Mouse (Mus musculus) cerebellum, postnatal 25 days (tissue): Measurements from ENCODE around the gene Bst1.
A peak's percentile ranks its signal among the peaks of the same experiment; 100 is the strongest.

Source experiments
- DNase-seq, 2 experiments: peaks; one replicate each; pipeline ENCODE4 v3.0.0; 2021; ENCODE audit warnings: mixed read lengths in 2 of 2

The Bst1 gene

DNA sequence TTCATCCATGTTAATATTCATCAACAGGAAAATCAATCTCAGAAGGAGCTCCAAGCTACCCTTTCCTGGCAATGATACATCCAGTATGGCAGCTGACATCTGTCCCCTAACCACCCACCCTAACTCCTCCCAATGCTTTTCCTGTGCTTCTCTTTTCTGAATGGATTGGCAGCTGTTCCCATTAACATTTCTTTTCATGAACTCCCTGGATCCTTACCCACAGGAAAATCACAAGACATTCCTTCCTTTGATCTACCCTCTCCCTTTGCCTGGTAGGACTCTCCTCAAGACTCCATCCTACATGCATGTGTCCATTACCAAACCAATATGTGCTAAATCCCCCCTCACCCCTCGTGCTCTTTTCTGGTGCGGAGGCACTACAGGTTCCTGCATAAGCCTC lies 4.1 kb upstream of the Bst1 start:
- no peak for DNase-seq

- no peak for DNase-seq
Observed at GRCm38 (mm10) chr5:43815769-43816168, 2.9 kb upstream of the Bst1 start.

- DNase-seq = no peak
Observed at GRCm38 (mm10) chr5:43820785-43821184, 2.1 kb downstream of the Bst1 start.

- no peak for DNase-seq
Observed at GRCm38 (mm10) chr5:43821538-43821937, 2.9 kb downstream of the Bst1 start, which contains the start of gene Fbxl5. Gene Fbxl5 (minus strand): TSS chr5:43821638.

GRCm38 (mm10) chr5:43822199-43822598 lies 3.5 kb downstream of the Bst1 start:
- no peak for DNase-seq

DNA sequence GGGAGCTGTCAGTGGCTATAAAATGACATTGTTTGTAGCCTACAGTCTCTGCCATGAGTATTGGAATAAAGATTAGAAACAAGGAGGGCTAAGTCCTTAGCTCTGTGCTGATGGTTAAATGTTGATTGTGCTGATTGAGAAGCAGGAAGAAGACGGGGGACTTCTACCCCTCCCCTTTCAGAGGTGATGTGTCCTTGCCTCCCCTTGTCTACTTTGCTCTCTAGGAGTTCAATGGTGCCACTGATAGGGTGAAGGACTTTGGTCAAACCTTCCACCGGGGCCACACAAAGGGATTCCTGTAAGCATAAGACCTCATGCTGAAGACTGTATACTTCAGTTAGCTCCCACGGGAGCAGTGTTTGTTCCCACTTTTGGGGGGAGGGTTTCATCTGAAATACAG lies 4.1 kb downstream of the Bst1 start:
- DNase-seq = no peak

- no peak for DNase-seq
Observed at GRCm38 (mm10) chr5:43824580-43824979, 5.9 kb downstream of the Bst1 start.

DNA sequence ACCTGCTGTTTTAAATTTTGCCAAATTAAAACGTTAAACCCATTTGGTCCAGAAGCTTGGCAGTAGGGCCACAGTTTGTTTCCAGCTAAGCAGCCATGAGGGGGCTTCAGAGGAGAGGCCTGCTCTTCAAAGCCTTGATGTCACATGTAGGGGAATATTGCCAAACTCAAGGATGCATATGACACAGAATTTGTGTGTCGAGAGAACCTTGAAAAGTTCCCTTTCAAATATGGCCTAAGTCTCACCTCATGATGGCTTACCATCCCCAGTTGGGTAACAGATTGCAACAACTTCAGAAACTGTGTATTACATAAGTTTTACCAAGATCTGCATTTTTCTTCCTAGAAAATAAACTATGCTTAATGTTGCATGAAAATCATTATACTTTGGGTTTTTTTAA lies 8.2 kb downstream of the Bst1 start:
- DNase-seq = no peak

DNA sequence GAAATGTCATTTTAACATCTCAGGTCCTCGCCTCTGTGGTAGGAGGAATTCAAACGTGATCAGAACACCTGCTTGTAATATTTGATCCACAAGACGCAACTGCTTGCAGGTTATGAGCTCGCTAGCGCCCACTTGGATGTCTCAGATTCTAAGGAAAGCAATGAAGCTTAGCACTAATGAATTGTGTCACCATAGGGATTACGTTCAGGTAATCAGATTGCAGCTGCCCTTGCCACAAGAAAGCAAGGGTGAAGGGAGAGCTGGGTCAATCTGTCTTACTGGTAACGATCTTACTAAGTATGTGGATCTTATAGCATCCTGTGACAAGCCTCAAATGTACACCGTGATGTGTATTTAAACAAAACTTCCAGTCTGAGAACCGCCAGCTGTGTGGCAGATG lies 8.7 kb downstream of the Bst1 start:
- no peak for DNase-seq

DNA sequence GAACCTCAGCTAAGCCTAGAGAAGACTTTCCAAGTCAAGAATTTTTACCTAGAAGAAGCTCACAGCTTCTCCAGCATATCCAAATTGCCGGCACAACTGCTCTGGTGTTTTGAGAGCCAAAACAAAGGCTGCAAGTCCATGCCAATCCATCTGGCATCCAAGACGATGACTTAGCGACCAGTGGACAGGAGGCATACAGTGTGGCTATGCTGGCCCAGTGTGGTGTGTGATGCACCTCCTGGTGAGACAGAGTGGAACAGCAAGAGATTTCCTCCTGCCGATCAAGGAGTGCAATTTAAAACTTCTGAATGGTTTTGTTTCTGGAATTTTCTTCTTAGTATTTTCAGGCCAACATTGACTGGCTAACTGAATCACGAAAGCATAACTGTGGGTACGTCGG lies 17.9 kb downstream of the Bst1 start:
- peak in 1 of 2 experiments; percentile 57 for DNase-seq

DNA sequence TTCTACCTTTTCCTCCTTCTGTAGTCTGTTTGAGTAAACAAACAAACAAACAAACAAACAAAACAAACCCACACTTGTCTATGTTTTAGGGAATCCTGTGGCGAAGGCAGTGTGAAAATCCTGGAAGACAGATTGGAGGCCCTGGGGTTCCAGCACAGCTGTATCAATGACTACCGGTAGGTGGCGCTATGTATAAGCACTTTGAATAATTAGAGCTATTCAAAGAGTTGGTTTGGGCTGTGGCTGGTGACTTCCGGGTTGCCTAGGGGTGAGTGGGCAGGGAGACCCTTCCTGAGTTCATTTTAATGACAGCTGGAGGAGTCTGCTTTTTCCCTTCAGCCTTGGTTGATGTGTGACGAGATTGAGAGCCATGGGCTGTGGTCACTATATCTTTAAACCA lies 18.7 kb downstream of the Bst1 start:
- DNase-seq = peak; percentile 43 to 67

- peak in 1 of 2 experiments; percentile 60 for DNase-seq
Observed at GRCm38 (mm10) chr5:43841144-43842010, 22.7 kb downstream of the Bst1 start.

DNA sequence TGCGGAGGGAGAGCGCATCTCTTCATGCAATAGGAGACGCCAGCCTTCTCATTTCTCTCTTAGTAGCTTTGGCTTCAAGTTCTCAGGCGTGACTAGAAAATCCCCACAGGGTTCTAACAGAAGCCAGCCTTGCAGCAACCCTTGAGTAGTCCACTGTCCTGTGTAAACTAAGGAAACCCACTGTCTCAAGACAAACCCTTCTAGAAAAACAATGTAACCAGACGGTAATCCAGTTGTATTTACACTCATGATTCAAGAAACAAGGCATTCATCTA lies 23.3 kb downstream of the Bst1 start:
- no peak for DNase-seq

DNA sequence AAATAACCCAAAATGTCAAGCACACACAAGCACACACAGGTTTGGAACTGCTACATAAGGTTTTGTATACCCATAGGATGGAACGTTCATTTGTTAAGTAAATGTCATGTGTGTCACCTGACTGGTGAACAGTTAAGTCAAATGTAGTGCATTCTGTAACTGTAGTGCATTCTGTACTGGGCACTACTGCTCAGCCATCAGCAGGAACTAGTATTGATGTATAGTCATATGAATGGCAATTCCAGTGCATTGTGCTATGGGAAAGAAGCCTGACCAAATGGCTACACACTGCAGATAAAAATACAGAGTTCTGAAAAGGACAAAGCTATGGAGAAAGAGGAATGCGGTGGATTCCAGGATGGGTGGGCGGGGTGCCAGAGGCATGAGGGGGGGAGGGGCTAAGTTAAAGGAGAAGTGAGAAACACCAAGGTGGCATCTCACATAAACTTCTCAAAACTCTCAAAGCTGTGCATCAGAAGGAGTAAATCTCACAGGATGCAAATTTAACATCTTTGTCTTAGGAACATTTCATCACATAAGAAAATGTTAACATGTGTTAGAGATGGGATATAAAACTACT lies 24.0 kb downstream of the Bst1 start:
- DNase-seq = no peak

DNA sequence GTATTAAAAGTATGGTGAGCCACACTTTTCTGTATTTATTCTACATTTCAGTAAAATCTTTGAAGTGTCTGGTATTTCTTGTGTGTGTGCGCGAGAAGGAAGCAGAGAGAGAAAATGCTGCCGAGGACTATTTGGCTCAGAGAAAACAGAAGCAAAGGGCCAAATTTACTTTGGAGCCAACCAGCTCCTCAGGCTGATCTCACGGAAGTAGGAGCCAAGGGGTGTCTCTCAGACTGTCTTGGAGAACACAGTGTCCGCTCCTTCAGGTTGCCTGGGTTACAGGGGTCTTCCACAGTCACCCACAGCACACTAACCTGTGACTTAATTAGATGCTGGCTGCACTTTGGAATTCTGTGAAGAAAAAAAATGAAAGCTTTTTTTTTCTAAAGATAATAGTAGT lies 26.4 kb downstream of the Bst1 start:
- DNase-seq = no peak

- DNase-seq = no peak
Observed at GRCm38 (mm10) chr5:43845646-43846045, 27.0 kb downstream of the Bst1 start.

- DNase-seq = no peak
Observed at GRCm38 (mm10) chr5:43846227-43846626, 27.5 kb downstream of the Bst1 start.

DNA sequence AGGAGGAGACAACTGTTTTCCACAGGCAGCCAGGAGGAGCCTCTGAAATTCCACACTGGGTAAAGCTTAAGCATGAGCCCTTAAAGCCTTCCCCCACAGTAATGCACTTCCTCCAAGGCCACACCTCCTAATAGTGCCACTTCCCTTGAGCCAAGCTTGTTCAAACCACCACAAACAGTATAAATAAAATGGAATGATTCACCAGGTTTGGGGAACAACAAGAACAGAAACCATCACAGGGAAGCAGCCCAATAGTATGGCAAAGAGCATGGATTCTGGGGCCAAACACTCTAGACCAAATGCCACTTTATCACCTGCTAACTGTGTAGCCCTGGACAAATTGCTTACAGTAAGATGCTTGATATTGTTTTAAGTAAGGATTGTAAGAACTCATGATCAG lies 28.9 kb downstream of the Bst1 start:
- no peak for DNase-seq

DNA sequence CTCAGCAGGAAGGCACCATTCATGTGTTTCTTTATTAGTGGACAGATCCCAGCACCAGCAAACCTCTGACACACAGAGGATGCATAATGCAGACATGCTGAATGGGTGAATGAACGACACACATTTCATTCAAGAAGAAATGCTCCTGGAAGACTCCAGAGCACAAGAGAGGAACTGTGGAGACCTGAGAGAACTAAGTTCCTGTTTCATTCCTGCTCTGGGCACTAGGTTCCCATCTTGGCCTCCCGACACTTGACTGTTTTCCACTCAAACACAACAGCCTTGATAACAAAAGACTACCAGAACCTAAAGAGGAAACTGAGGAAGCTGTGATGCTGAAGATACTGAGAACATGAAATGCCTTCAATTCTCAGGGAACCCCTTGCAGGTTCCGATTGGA lies 29.6 kb downstream of the Bst1 start:
- no peak for DNase-seq

- DNase-seq = no peak
Observed at GRCm38 (mm10) chr5:43853096-43853867, 34.6 kb downstream of the Bst1 start.

- DNase-seq = no peak
Observed at GRCm38 (mm10) chr5:43853868-43854488, 35.3 kb downstream of the Bst1 start.

DNA sequence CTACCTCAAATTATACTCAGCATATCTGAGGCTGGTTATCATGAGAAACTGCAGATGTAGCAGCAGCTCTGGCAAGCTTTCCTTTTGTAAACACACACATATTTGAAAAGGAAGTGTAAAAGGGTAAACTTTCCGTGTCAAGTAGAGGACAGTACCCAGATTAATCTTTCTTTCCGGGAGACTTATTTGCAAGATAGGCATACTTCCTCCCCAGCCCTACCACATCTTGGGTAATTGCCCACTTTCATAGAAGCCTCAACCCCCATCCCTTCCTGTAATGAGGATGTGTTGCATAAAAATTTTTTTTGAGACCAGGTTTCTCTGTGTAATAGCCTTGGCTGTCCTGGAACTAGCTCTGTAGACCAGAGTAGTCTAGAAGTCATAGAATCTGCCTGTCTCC lies 37.1 kb downstream of the Bst1 start:
- DNase-seq = no peak

- no peak for DNase-seq
Observed at GRCm38 (mm10) chr5:43859663-43860062, 41.0 kb downstream of the Bst1 start.

GRCm38 (mm10) chr5:43860096-43860495 lies 41.4 kb downstream of the Bst1 start:
- no peak for DNase-seq
